Mouse (Mus musculus) MEL (cell line): ENCODE measurements around the gene Gm45753. TPM values are rescaled to one million over a fixed set of nuclear protein-coding genes. Genes with fewer than 3 reads are reported as not detected.

Experiments used
- DNase-seq: peaks from one replicate; pipeline ENCODE4 v3.0.0; 2011; ENCODE audit warnings: low read depth, low spot score
- H3K27ac ChIP-seq: 2 replicates; pipeline ENCODE4 v1.5.1; 2012; ENCODE audit warnings: low read depth, mild to moderate bottlenecking, control low read depth, low read length, moderate library complexity; ENCODE audit not compliant: control insufficient read depth
- H3K27me3 ChIP-seq, 2 experiments: fragments of 150-350 bp in 1 of 2; sonication (generic) in 1 of 2; 2 replicates each; pipeline ENCODE4 v1.6.1; 2012; ENCODE audit warnings: low read length in 2 of 2, mild to moderate bottlenecking in 2 of 2, improper control_type of control experiment in 1 of 2, moderate library complexity in 1 of 2; ENCODE audit not compliant: insufficient read depth in 2 of 2, control insufficient read depth in 1 of 2
- H3K36me3 ChIP-seq, 2 experiments: 2 replicates each; pipeline ENCODE4 v1.6.1; 2012 to 2014; ENCODE audit warnings: low read length in 2 of 2, improper control_type of control experiment in 1 of 2, inconsistent platforms in 1 of 2, mild to moderate bottlenecking in 1 of 2; ENCODE audit not compliant: insufficient read depth in 2 of 2, control insufficient read depth in 1 of 2
- H3K4me1 ChIP-seq, 2 experiments: fragments of 150-350 bp in 1 of 2; sonication (generic) in 1 of 2; 2 replicates each; pipeline ENCODE4 v1.6.1; 2012; ENCODE audit warnings: low read length in 2 of 2, improper control_type of control experiment in 1 of 2, mild to moderate bottlenecking in 1 of 2; ENCODE audit not compliant: insufficient read depth in 2 of 2, control insufficient read depth in 1 of 2
- H3K4me3 ChIP-seq, 2 experiments: fragments of 150-350 bp in 1 of 2; sonication (generic) in 1 of 2; 2 replicates each; pipeline ENCODE4 v1.5.1; 2012; ENCODE audit warnings: low read depth in 2 of 2, low read length in 2 of 2, mild to moderate bottlenecking in 2 of 2, moderate library complexity in 2 of 2, control low read depth in 1 of 2, improper control_type of control experiment in 1 of 2; ENCODE audit not compliant: control insufficient read depth in 1 of 2, insufficient read depth in 1 of 2
- H3K79me2 ChIP-seq: 2 replicates; pipeline ENCODE4 v1.6.1; 2012; ENCODE audit warnings: mild to moderate bottlenecking, low read length, moderate library complexity; ENCODE audit not compliant: control insufficient read depth, poor library complexity, insufficient read depth
- H3K9ac ChIP-seq: 2 replicates; pipeline ENCODE4 v1.6.1; 2012; ENCODE audit warnings: low read depth, mild to moderate bottlenecking, control low read depth, low read length, moderate library complexity; ENCODE audit not compliant: control insufficient read depth, poor library complexity, severe bottlenecking
- H3K9me3 ChIP-seq: fragments of 150-350 bp; sonication (generic); replicated peaks from 2 replicates; pipeline ENCODE4 v1.6.1; 2012; ENCODE audit warnings: mild to moderate bottlenecking, low read length, improper control_type of control experiment, moderate library complexity; ENCODE audit not compliant: insufficient read depth
- CHD2 ChIP-seq: IDR thresholded peaks from 2 replicates; pipeline ENCODE4 v1.6.1; 2011; ENCODE audit warnings: low read length, improper control_type of control experiment
- E2F4 ChIP-seq: IDR thresholded peaks from 2 replicates; pipeline ENCODE4 v1.6.1; 2011; ENCODE audit warnings: low read depth, low read length, improper control_type of control experiment, borderline replicate concordance
- ETS1 ChIP-seq: IDR thresholded peaks from 2 replicates; pipeline ENCODE4 v1.6.1; 2012; ENCODE audit warnings: low read depth, mild to moderate bottlenecking, inconsistent platforms, low read length, improper control_type of control experiment, moderate library complexity
- GABPA ChIP-seq: IDR thresholded peaks from 2 replicates; pipeline ENCODE4 v1.6.1; 2012; ENCODE audit warnings: low read depth, mild to moderate bottlenecking, inconsistent platforms, low read length, improper control_type of control experiment, moderate library complexity
- GATA1 ChIP-seq: IDR thresholded peaks from 2 replicates; pipeline ENCODE4 v1.6.1; 2011; ENCODE audit warnings: low read depth, low read length, improper control_type of control experiment
- JUND ChIP-seq: IDR thresholded peaks from 2 replicates; pipeline ENCODE4 v1.6.1; 2011; ENCODE audit warnings: low read depth, mild to moderate bottlenecking, improper control_type of control experiment, low read length
- KAT2A ChIP-seq: conservative IDR thresholded peaks from 2 replicates; pipeline ENCODE4 v1.6.1; 2012; ENCODE audit warnings: low read depth, low read length, improper control_type of control experiment, inconsistent platforms
- MAX ChIP-seq: IDR thresholded peaks from 2 replicates; pipeline ENCODE4 v1.6.1; 2011; ENCODE audit warnings: low read length, improper control_type of control experiment
- MAZ ChIP-seq: IDR thresholded peaks from 2 replicates; pipeline ENCODE4 v1.6.1; 2012; ENCODE audit warnings: low read depth, mild to moderate bottlenecking, inconsistent platforms, low read length, improper control_type of control experiment
- MXI1 ChIP-seq: IDR thresholded peaks from 2 replicates; pipeline ENCODE4 v1.6.1; 2011; ENCODE audit warnings: mild to moderate bottlenecking, low read depth, low read length, improper control_type of control experiment
- MYC ChIP-seq: IDR thresholded peaks from 2 replicates; pipeline ENCODE4 v1.6.1; 2011; ENCODE audit warnings: low read depth, mild to moderate bottlenecking, low read length, improper control_type of control experiment, moderate library complexity
- NELFE ChIP-seq: IDR thresholded peaks from 2 replicates; pipeline ENCODE4 v1.6.1; 2011; ENCODE audit warnings: low read depth, low read length, improper control_type of control experiment
- NRF1 ChIP-seq: IDR thresholded peaks from 2 replicates; pipeline ENCODE4 v1.6.1; 2014; ENCODE audit warnings: low read depth, mild to moderate bottlenecking, inconsistent platforms, low read length, improper control_type of control experiment, moderate library complexity; ENCODE audit not compliant: poor library complexity, insufficient read depth, severe bottlenecking
- POLR2A ChIP-seq, 2 experiments: IDR thresholded peaks; 2 replicates each; pipeline ENCODE4 v1.6.1; 2011 to 2012; ENCODE audit warnings: low read length in 2 of 2, mild to moderate bottlenecking in 2 of 2, control low read depth in 1 of 2, improper control_type of control experiment in 1 of 2, low read depth in 1 of 2, moderate library complexity in 1 of 2; ENCODE audit not compliant: control insufficient read depth in 1 of 2, insufficient read depth in 1 of 2, poor library complexity in 1 of 2
- POLR2AphosphoS2 ChIP-seq: IDR thresholded peaks from 2 replicates; pipeline ENCODE4 v1.6.1; 2011; ENCODE audit warnings: low read length, improper control_type of control experiment
- POLR2AphosphoS5 ChIP-seq: IDR thresholded peaks from 2 replicates; pipeline ENCODE4 v1.6.1; 2012; ENCODE audit warnings: low read depth, borderline replicate concordance, mild to moderate bottlenecking, inconsistent platforms, low read length, moderate library complexity, mixed read lengths
- SIN3A ChIP-seq: IDR thresholded peaks from 2 replicates; pipeline ENCODE4 v1.6.1; 2012; ENCODE audit warnings: low read length, improper control_type of control experiment, inconsistent platforms
- TAL1 ChIP-seq: IDR thresholded peaks from 2 replicates; pipeline ENCODE4 v1.6.1; 2012; ENCODE audit warnings: mild to moderate bottlenecking, inconsistent platforms, low read length, moderate library complexity, mixed read lengths
- TBP ChIP-seq: IDR thresholded peaks from 2 replicates; pipeline ENCODE4 v1.8.0; 2011; ENCODE audit warnings: low read depth, low read length, improper control_type of control experiment
- TCF12 ChIP-seq: IDR thresholded peaks from 2 replicates; pipeline ENCODE4 v1.6.1; 2014; ENCODE audit warnings: low read depth, mild to moderate bottlenecking, inconsistent platforms, low read length, improper control_type of control experiment, moderate library complexity
- UBTF ChIP-seq: IDR thresholded peaks from 2 replicates; pipeline ENCODE4 v1.6.1; 2012; ENCODE audit warnings: low read depth, mild to moderate bottlenecking, inconsistent platforms, low read length, improper control_type of control experiment, moderate library complexity, borderline replicate concordance; ENCODE audit not compliant: insufficient read depth
- USF2 ChIP-seq, 2 experiments: IDR thresholded peaks; 2 replicates each; pipeline ENCODE4 v1.6.1; 2011 to 2012; ENCODE audit warnings: improper control_type of control experiment in 2 of 2, low read length in 2 of 2, borderline replicate concordance in 1 of 2, inconsistent platforms in 1 of 2, low read depth in 1 of 2, mild to moderate bottlenecking in 1 of 2; ENCODE audit not compliant: insufficient read depth in 1 of 2
- ZKSCAN1 ChIP-seq: IDR thresholded peaks from 2 replicates; pipeline ENCODE4 v1.6.1; 2012; ENCODE audit warnings: low read depth, mild to moderate bottlenecking, inconsistent platforms, low read length, improper control_type of control experiment, moderate library complexity
- polyA plus RNA-seq, 2 experiments: library from polyadenylated mRNA; stranded (reverse) in 1 of 2; unstranded in 1 of 2; fragments of >175 nt in 1 of 2; fragments of >200 nt in 1 of 2; gene quantifications; 2 replicates each; pipeline versions ENCODE4 v1.2.1 to v1.2.4; 2012; ENCODE audit warnings: low replicate concordance in 2 of 2, low read depth in 1 of 2; ENCODE audit not compliant: insufficient read length in 2 of 2, insufficient read depth in 1 of 2, missing spikeins in 1 of 2
- total RNA-seq: library from RNA; depleted of rRNA; stranded (reverse); fragments of 300-350 nt; gene quantifications from 2 replicates; pipeline ENCODE4 v1.2.3, GENCODE M21; 2012

Gene Gm45753
- total and polyA plus RNA-seq, 3 experiments: not detected

DNA sequence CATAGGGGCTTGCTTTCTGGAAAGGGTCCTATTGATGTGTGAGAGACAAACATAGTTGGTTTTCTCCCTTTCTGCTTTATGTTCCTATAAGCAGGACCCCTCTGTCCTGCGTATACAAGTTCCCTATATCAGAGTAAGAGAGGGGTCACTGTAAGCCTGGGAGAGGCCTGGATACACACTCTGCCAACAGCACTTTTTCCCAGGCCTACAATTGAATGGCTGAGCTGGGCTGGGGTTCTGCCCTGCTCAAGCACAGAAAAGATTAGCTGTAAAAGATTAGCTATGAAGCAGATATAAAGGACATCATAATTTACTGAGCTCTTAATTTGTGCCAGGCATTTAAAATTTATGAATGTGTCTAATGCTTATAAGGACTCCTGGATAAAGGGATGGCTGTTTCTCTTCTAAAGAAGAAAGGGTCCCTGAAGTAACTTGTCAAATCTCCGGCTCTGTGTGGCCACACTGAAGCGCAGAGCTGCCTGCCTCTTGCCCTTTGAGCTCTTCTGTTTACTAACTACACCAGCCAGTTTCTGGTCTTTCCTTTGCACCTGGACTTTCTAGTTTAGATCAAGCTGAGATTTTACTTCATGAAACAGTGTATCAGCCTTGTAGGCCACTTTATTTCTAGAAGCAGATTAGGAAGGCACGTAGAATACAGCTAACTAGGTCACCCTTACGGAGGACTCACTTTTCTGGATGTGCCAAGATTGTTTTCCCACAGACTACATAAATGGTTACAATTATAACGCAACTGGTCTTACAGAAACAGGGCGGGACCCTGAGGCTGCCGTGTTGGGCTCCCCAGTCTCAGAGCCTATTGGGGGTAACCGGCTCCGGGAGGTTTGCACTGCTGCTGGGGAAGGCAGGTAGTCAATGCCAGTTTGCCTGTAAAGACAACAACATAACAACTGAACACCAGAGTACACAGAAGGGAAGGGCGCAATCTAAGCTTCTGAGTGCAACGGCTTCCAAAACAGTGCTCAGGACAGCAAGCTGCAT is 33.7 kb upstream of the Gm45753 start:
- Histone ChIP-seq H3K4me1 (no peaks in the 10 kb centered on the region), H3K27ac (no peak overlapping the region), H3K9me3 (no peaks in the 10 kb centered on the region), H3K9ac (no peak overlapping the region), H3K79me2 (no peaks in the 10 kb centered on the region), H3K36me3 (no peaks in the 10 kb centered on the region), H3K27me3 (no peaks in the 10 kb centered on the region), H3K4me3 (no peak overlapping the region)
- TF ChIP-seq MYC (no peak), GABPA (no peak), POLR2A (IDR thresholded peaks at IDR 0.05; ENCODE audit: control insufficient read depth in 1 of 2, insufficient read depth in 1 of 2, low read depth in 1 of 2, low read length in 2 of 2, poor library complexity in 1 of 2) (no peak), NRF1 (no peak), SIN3A (no peak), GATA1 (no peak)
- no peak for DNase-seq

DNA sequence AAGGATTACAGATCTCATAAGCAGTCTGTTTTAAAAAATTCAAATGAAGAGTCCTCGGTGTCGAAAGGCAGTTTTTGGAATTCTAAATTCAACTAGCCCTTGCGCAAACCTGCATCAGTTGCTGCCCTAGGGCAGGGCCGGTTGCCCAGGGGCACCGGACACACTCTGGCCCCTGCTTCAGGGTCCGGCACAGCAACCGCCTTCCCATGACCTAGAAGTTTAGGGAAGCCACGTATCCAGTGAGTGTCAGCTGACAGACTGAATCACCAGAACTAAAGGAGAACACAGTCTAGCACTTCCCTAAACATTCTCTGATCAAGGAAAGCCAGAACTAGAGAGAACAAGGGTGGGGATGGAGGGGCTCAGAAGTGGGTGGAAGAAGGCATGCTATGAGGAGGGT is 25.2 kb upstream of the Gm45753 start:
- H3K27me3 ChIP-seq: no peaks in the 10 kb centered on the region
- H3K36me3 ChIP-seq: no peaks in the 10 kb centered on the region
- H3K9ac ChIP-seq: no peak overlapping the region
- H3K27ac ChIP-seq: no peak overlapping the region
- H3K4me1 ChIP-seq: no peaks in the 10 kb centered on the region
- H3K9me3 ChIP-seq: no peaks in the 10 kb centered on the region
- no peaks in the 10 kb centered on the region for H3K79me2 ChIP-seq
- DNase-seq: no peak
- TF ChIP-seq TAL1 (no peak), KAT2A (no peak)
- H3K4me3 ChIP-seq: no peak overlapping the region

- H3K36me3 ChIP-seq: no peaks in the 10 kb centered on the region
- H3K27ac ChIP-seq: no peak within 1 kb of the TSS
- H3K4me3 ChIP-seq: no peak within 1 kb of the TSS
- no peaks in the 10 kb centered on the region for H3K79me2 ChIP-seq
- H3K9me3 ChIP-seq: no peaks in the 10 kb centered on the region
- no peak for DNase-seq
- no peak within 1 kb of the TSS for H3K9ac ChIP-seq
- no peaks in the 10 kb centered on the region for H3K4me1 ChIP-seq
- no peaks in the 10 kb centered on the region for H3K27me3 ChIP-seq
- TF ChIP-seq JUND: no peak
- TF ChIP-seq GABPA: no peak
- TF ChIP-seq TAL1: no peak
- no peak for TF ChIP-seq NELFE
- no peak for TF ChIP-seq MXI1
- no peak for TF ChIP-seq POLR2AphosphoS2
- TF ChIP-seq POLR2AphosphoS5: no peak
- TF ChIP-seq USF2 (IDR thresholded peaks at IDR 0.05; ENCODE audit: borderline replicate concordance in 1 of 2, insufficient read depth in 1 of 2, low read depth in 1 of 2, low read length in 2 of 2): no peak
- TF ChIP-seq UBTF: no peak
- no peak for TF ChIP-seq GATA1
- no peak for TF ChIP-seq ETS1
- TF ChIP-seq ZKSCAN1: no peak
- no peak for TF ChIP-seq CHD2
- no peak for TF ChIP-seq TBP
- TF ChIP-seq MAX: no peak
- TF ChIP-seq TCF12: no peak
- TF ChIP-seq SIN3A: no peak
- TF ChIP-seq MAZ: no peak
- no peak for TF ChIP-seq E2F4
- TF ChIP-seq MYC: no peak
Observed at GRCm38 (mm10) chr8:45332685-45333409, 24.6 kb upstream of the Gm45753 start, which contains the start of gene Cyp4v3. Cyp4v3 (minus strand) TSS chr8:45333216.
